Mouse (Mus musculus) myocyte (in vitro differentiated cells): Measurements from ENCODE around the gene Dazap1. TPM values are rescaled to one million over a fixed set of nuclear protein-coding genes. Genes with fewer than 3 reads are reported as not detected.

Experiments used
- H3K27me3 ChIP-seq: one replicate; pipeline ENCODE4 v1.6.1; 2011; ENCODE audit not compliant: control insufficient read depth, insufficient read depth, insufficient read length
- H3K36me3 ChIP-seq: one replicate; pipeline ENCODE4 v1.6.1; 2011; ENCODE audit not compliant: control insufficient read depth, insufficient read depth
- H3K4me2 ChIP-seq: one replicate; pipeline ENCODE4 v1.6.1; 2011; ENCODE audit warnings: low read depth, control low read depth
- H3K4me3 ChIP-seq: one replicate; pipeline ENCODE4 v1.5.1; 2011; ENCODE audit warnings: mild to moderate bottlenecking, control low read depth, moderate library complexity
- H3K79me2 ChIP-seq: one replicate; pipeline ENCODE4 v1.6.1; 2011; ENCODE audit not compliant: control insufficient read depth, insufficient read depth
- H3ac ChIP-seq: one replicate; pipeline ENCODE4 v1.6.1; 2011; ENCODE audit not compliant: control insufficient read depth, insufficient read length
- CEBPB ChIP-seq: IDR thresholded peaks from 2 replicates; pipeline ENCODE4 v1.6.1; 2011; ENCODE audit warnings: mild to moderate bottlenecking, moderate library complexity; ENCODE audit not compliant: poor library complexity, insufficient read depth, severe bottlenecking
- E2F4 ChIP-seq: IDR thresholded peaks from one replicate; pipeline ENCODE4 v1.6.1; 2011; ENCODE audit warnings: mild to moderate bottlenecking, control low read depth, moderate library complexity; ENCODE audit not compliant: insufficient read depth
- MAX ChIP-seq: IDR thresholded peaks from one replicate; pipeline ENCODE4 v1.6.1; 2011; ENCODE audit warnings: low read depth, mild to moderate bottlenecking, control low read depth
- MYOD1 ChIP-seq, 3 experiments: IDR thresholded peaks; one replicate each; pipeline ENCODE4 v1.6.1; 2011; ENCODE audit warnings: control low read depth in 2 of 3, low read depth in 2 of 3, mild to moderate bottlenecking in 2 of 3, moderate library complexity in 1 of 3; ENCODE audit not compliant: insufficient read length in 2 of 3, control insufficient read depth in 1 of 3
- MYOG ChIP-seq, 3 experiments: IDR thresholded peaks; one replicate each; pipeline ENCODE4 v1.6.1; 2011; ENCODE audit warnings: control low read depth in 2 of 3, low read depth in 2 of 3, mild to moderate bottlenecking in 2 of 3; ENCODE audit not compliant: insufficient read length in 2 of 3, control insufficient read depth in 1 of 3, insufficient read depth in 1 of 3
- POLR2A ChIP-seq: IDR thresholded peaks from one replicate; pipeline ENCODE4 v1.6.1; 2011; ENCODE audit warnings: low read depth, mild to moderate bottlenecking, control low read depth, moderate library complexity; ENCODE audit not compliant: insufficient read length
- POLR2AphosphoS2 ChIP-seq: IDR thresholded peaks from one replicate; pipeline ENCODE4 v1.6.1; 2011; ENCODE audit warnings: low read depth, control low read depth; ENCODE audit not compliant: insufficient read length
- REST ChIP-seq: IDR thresholded peaks from one replicate; pipeline ENCODE4 v1.6.1; 2011; ENCODE audit warnings: mild to moderate bottlenecking, control low read depth, moderate library complexity; ENCODE audit not compliant: insufficient read depth, insufficient read length
- SRF ChIP-seq: IDR thresholded peaks from one replicate; pipeline ENCODE4 v1.6.1; 2011; ENCODE audit warnings: low read depth; ENCODE audit not compliant: control insufficient read depth, insufficient read length
- TCF12 ChIP-seq: IDR thresholded peaks from one replicate; pipeline ENCODE4 v1.6.1; 2011; ENCODE audit warnings: mild to moderate bottlenecking, control low read depth; ENCODE audit not compliant: poor library complexity, insufficient read depth, severe bottlenecking
- TCF3 ChIP-seq: IDR thresholded peaks from one replicate; pipeline ENCODE4 v1.6.1; 2011; ENCODE audit warnings: low read depth, control low read depth; ENCODE audit not compliant: insufficient read length
- USF1 ChIP-seq: IDR thresholded peaks from one replicate; pipeline ENCODE4 v1.6.1; 2011; ENCODE audit warnings: low read depth, mild to moderate bottlenecking, control low read depth, moderate library complexity
- polyA plus RNA-seq: library from polyadenylated mRNA; unstranded; fragments of >200 nt; fragmentation: generic; extraction: Trizol; gene quantifications from one replicate; pipeline ENCODE4 v1.2.1, GENCODE M21; 2012; ENCODE audit warnings: missing spikeins

Gene Dazap1
- polyA plus RNA-seq, 1 experiment: 123 TPM

DNA sequence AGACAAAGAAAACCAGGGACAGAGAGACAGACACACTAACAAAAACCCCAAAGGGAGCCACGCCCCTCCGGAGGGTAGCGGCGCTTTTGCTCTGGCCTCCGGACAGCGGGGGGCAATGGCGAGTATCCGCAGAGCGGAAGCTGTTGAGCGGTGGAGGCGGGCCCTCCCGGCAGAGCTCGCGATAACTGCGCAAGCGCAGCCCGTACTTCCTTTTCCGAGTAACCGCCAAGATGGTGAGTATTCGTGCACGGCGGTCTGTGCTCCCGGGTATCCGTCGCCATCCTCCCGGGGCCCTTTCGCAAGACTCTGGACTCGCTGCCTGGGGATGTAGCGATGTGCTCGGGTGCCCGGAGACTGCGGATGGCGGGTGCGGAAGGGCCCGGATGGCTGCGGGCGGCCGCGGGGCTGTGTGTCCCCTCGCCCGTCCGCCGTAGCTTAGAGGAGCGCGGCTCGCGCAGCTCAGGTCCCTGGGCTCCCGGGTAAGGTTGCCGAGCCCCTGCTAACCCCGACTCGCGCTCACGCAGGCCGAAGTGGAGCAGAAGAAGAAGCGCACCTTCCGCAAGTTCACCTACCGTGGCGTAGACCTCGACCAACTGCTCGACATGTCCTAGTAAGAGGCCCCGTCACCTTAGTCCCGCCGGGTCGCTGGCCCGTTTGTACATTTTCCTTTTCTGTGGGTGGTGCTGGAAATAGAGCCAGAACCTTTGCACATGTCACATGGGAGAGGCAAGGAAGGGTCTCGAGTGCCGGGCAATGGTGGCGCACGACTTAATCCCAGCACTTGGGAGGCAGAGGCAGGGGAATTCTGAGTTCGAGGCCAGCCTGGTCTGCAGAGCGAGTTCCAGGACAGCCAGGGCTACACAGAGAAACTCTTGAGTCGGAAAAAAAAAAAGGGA, 31.2 kb downstream of the Dazap1 start, which contains the start of gene Rps15:
TSS of gene Rps15 (plus strand) at position 203 of the 896 bp plus-strand sequence.
- peak within 1 kb of the TSS; percentile 67 for H3ac ChIP-seq
- no peaks in the 10 kb centered on the region for H3K27me3 ChIP-seq
- peak within 1 kb of the TSS; percentile 94 for H3K4me3 ChIP-seq
- TF ChIP-seq TCF3 (no peak), CEBPB (no peak), POLR2A (peak; percentile 97), MYOD1 (IDR thresholded peaks at IDR 0.05; ENCODE audit: control insufficient read depth in 1 of 3, insufficient read length in 2 of 3, low read depth in 2 of 3) (no peak), MAX (no peak), MYOG (IDR thresholded peaks at IDR 0.05; ENCODE audit: control insufficient read depth in 1 of 3, insufficient read depth in 1 of 3, insufficient read length in 2 of 3, low read depth in 2 of 3) (peak in 1 of 3 experiments; percentile 28), REST (no peak), POLR2AphosphoS2 (peak; percentile 98), SRF (peak; percentile 51)
- peaks cover 15% of the 10 kb centered on the region for H3K79me2 ChIP-seq
- H3K36me3 ChIP-seq: peaks cover 23% of the 10 kb centered on the region
- H3K4me2 ChIP-seq: peak within 1 kb of the TSS; percentile 84

DNA sequence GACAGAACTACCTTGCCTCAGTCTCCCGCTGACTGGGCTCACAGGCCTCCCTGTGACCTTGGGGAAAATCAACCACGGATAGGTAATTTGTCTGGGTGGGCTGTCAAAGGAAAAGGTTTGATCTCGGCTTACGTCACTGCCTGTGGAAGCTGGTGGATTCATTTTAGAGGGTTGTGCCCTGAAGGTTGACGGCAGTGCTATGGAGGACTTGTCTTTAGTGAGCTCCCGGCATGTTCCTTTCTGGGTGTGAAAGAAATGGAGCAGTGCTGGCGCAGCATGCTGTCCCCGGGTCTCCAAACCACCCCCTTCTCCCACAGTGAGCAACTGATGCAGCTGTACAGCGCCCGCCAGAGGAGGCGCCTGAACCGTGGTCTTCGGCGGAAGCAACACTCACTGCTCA, 32.0 kb downstream of the Dazap1 start:
- peaks cover 15% of the 10 kb centered on the region for H3K79me2 ChIP-seq
- peak overlapping the region; percentile 80 for H3K4me2 ChIP-seq
- H3K27me3 ChIP-seq: no peaks in the 10 kb centered on the region
- H3K4me3 ChIP-seq: peak overlapping the region; percentile 94
- H3ac ChIP-seq: peak overlapping the region; percentile 67
- TF ChIP-seq MYOD1 (IDR thresholded peaks at IDR 0.05; ENCODE audit: control insufficient read depth in 1 of 3, insufficient read length in 2 of 3, low read depth in 2 of 3) (no peak), MYOG (IDR thresholded peaks at IDR 0.05; ENCODE audit: control insufficient read depth in 1 of 3, insufficient read depth in 1 of 3, insufficient read length in 2 of 3, low read depth in 2 of 3) (no peak), TCF3 (no peak), POLR2AphosphoS2 (no peak), SRF (no peak), TCF12 (no peak), REST (no peak), MAX (no peak), POLR2A (no peak), E2F4 (no peak), CEBPB (no peak), USF1 (no peak)
- peaks cover 22% of the 10 kb centered on the region for H3K36me3 ChIP-seq

GRCm38 (mm10) chr10:80294311-80294710, 33.0 kb downstream of the Dazap1 start:
- TF ChIP-seq TCF12 (no peak), MYOD1 (IDR thresholded peaks at IDR 0.05; ENCODE audit: control insufficient read depth in 1 of 3, insufficient read length in 2 of 3, low read depth in 2 of 3) (no peak), MYOG (IDR thresholded peaks at IDR 0.05; ENCODE audit: control insufficient read depth in 1 of 3, insufficient read depth in 1 of 3, insufficient read length in 2 of 3, low read depth in 2 of 3) (no peak), POLR2A (peak; percentile 44), TCF3 (no peak), CEBPB (no peak)
- no peak overlapping the region for H3ac ChIP-seq
- peaks cover 16% of the 10 kb centered on the region for H3K36me3 ChIP-seq
- H3K27me3 ChIP-seq: peaks cover 7% of the 10 kb centered on the region
- peaks cover 15% of the 10 kb centered on the region for H3K79me2 ChIP-seq
- H3K4me3 ChIP-seq: peak overlapping the region; percentile 94
- H3K4me2 ChIP-seq: peak overlapping the region; percentile 80

- Histone ChIP-seq H3K36me3 (peaks cover 16% of the 10 kb centered on the region), H3ac (no peak overlapping the region), H3K27me3 (peaks cover 13% of the 10 kb centered on the region), H3K4me3 (no peak overlapping the region), H3K4me2 (no peak overlapping the region), H3K79me2 (peaks cover 15% of the 10 kb centered on the region)
- TF ChIP-seq TCF3 (no peak), POLR2AphosphoS2 (peak; percentile 89), REST (no peak)
Observed at GRCm38 (mm10) chr10:80294788-80295303, 33.6 kb downstream of the Dazap1 start.
